Mouse (Mus musculus): ENCODE results near the gene Nsa2.

The Nsa2 gene

DNA sequence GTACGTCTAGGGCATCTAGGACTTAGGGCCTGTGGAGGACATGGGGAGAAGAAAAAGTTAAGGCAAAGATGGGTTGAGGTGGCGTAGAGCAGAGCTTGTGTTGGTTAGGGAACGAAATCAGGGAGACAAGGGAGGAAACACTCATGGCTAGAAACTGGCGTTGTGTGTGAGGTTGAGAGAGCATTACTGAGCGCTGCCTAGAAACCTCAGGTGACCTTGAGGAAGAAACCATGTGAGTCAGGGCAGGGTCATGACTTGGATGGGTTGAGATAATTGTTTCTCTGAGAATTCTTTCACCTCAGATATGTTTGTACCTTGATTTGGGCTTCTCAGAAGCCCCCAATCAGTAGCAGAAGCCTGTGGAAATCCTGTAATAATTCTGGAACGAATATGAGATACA is 50.3 kb downstream of the Nsa2 start:
- no peak for DNase-seq (ENCODE audit: extremely low spot score)

DNA sequence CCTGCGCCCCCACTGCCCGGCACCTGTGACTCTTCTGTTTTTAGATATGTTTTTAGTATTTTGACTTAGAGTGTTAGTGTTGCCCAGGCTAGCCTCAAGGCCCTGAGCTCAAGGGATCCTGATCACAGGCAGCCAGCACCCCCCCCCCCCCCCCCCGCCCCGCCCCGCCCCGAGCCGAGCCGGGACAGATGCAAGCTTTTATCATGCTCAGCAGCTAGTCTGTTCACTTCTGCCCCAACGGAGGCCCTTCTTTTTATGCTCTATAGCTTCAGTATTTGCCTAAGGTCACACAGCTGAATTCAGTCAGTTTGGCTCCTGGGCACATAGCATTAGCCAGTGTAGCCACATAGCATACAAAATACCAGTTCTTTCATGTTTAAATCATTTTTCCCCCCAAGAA is 51.4 kb downstream of the Nsa2 start:
- DNase-seq (ENCODE audit: extremely low spot score) = no peak

DNA sequence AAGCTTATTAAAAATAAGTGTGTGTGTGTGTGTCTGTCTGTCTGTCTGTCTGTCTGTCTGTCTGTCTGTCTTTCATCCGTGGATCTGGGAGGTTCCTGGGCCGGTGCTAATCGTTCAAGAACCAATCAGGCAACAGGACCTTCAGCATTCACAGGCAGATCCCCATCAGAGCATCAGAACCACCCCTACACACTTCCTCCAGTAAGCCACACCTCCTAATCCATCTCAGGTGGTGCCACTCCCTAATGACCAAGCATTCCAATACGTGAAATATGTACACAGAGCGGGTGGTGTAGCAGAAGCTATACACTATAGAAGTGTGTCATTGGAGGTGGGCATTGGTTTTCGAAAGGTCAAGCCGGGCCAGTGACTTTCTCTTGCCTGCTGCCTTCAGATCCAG is 55.3 kb downstream of the Nsa2 start:
- DNase-seq (ENCODE audit: extremely low spot score) = no peak

DNA sequence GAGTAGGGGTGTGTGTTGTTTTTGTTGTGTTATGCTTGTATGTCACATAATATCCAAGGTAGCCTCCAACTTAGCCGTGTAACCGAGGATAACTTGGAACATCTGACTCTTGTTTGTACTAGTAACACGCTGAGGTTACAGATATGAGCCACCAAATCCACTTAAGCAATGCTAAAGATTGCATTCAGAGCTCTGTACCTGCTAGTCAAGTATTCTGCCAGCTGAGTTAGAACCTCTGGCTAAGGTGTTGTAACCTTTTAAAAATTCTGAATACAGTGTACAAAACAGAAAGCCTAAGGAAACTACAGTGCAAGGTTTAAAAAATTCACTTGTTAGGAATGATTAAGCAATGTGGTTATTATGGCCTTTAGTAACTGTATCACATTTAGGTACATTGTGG is 57.1 kb downstream of the Nsa2 start:
- DNase-seq (ENCODE audit: extremely low spot score) = no peak

DNA sequence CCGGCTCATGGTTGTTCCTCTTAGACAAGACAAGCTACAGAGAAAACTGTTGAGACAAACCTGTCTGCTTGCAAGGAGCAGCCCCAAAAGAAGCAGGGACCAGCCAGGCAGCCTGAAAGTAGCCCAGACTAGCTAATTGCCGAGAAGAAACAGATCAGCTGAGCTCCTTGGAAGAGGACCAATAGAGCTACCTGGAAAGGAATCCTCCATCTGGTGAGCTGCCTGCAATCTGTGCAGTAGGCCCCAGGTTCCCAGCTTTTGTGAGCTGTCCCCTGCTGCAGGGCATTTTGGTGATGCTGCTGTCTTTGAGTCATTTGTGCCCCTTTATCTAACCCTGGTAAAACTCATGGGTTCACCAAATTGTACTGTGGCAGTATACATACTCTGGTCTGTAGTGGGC is 57.5 kb downstream of the Nsa2 start:
- no peak for DNase-seq (ENCODE audit: extremely low spot score)
